Mouse (Mus musculus): ENCODE results near the gene Olfr1019.

Olfr1019 gene

DNA sequence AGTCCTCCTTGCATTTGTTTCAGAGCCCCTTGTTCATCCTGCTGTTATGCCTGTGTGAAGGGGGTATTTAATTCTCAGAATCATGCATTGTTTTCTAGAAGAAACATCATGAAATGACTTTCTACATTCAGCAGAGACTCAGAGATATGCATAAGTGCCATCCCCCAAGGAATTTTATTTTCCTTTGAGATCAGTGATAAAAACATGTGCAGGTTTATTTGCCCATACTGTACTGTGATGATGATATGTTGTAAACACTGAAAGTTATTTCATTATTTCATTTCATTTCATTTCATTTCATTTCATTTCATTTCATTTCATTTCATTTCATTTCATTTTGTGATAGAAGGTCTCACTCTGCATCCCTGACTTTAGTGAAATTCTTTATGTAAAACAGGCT lies at the start of gene Olfr1019:
TSS of gene Olfr1019 (minus strand) at position 101 of the 400 bp plus-strand sequence.
- DNase-seq (ENCODE audit: low spot score in 2 of 2) = no peak

DNA sequence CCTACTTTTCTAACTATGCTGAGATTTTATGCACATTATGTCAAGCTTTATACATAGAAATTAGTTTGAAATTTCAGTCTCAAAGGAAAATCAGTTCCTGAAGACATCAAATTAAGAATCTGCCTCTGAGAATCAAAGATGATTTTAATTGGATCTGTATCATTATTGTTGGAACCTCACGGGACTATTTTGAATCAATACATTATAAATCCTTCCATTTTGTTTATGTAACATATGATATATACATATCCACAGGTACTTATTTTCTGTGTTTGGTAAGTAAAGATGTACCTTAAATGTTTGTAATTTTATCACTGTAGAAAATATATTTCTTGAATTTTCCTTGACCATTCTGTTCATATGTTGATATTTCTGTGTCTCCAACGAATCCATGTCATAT lies 40.1 kb upstream of the Olfr1019 start, which contains the start of gene Olfr1023:
TSS of gene Olfr1023 (plus strand) at position 301 of the 400 bp plus-strand sequence.
- no peak for DNase-seq (ENCODE audit: low spot score in 2 of 2)

DNA sequence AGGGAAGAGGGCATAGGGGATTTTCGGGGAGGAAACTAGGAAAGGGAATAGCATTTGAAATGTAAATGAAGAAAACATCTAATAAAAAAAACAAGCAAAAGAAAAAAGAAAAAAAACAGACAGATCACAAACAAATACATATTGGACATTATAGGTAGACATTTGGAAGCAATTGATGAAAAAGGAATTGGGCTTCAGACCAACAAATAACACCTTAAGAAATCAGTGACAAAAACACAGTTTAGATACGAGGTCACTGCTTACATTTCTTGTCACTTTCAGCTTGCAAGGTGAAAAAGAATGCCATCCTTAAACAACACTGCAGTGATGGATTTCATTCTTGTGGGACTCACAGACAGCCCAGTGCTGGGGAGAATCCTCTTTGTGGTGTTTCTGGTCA lies 23.0 kb upstream of the Olfr1019 start, which contains the start of gene Olfr1022:
TSS of gene Olfr1022 (plus strand) at position 301 of the 400 bp plus-strand sequence.
- no peak for DNase-seq (ENCODE audit: low spot score in 2 of 2)

DNA sequence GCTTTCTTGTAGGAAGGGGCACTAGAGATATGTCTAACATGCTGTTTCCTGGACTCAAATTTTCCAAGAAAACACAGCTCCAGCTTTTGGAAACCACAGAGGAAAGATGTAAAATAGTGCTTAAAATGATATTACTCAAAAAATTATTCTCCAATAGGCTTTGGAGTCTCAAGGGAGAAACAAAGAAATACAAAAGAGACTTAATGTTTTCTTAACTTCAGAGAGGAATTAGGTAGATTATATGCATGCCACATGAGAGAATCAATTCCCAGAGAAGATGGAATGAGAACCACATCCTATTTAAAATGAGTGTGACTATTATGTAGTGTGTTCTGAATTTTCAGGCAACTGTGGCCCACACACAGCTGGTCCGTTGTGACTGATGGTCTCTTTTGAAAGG lies 1.4 kb upstream of the Olfr1019 start, which contains the start of gene Olfr1020:
TSS of gene Olfr1020 (plus strand) at position 301 of the 400 bp plus-strand sequence.
- DNase-seq (ENCODE audit: low spot score in 2 of 2) = no peak

DNA sequence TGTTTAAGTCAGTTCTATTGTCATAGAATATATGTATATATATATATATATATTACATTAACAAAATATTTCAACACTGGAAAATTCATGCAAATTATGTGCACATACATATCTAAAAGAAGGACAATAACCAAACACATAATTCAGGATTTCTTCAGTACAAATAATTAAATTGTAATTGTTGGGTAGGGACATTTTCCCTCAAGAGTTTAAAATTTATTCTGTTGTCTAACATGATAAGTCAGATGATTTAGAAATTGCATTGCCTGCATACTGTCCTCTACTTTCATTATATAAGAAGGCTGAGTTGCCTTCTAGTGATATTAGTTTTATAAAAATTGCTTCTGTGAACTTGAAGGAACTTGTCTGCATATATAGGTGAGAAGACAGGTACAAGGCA lies 27.1 kb downstream of the Olfr1019 start, which contains the start of gene Olfr1018:
TSS of gene Olfr1018 (plus strand) at position 301 of the 400 bp plus-strand sequence.
- DNase-seq (ENCODE audit: low spot score in 2 of 2) = no peak

DNA sequence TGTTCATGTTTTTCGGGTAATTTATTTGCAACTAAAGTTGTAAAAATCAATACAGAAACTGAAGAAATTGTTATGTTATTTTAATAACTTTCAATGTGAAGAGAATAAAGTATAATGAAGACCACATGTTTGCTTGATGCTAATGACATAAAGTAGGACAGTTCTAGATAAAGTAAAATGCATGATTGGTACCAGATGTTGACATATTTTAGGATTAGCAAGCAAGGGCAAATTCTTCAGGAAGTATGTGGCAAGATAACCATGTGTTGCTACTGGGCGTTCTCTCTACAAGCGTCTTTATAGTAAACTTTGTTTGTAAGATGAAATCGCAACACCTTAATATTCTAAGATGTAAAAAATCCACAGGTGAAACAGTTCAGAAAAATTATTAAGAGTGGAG lies 40.8 kb downstream of the Olfr1019 start:
- DNase-seq (ENCODE audit: low spot score in 2 of 2) = no peak

DNA sequence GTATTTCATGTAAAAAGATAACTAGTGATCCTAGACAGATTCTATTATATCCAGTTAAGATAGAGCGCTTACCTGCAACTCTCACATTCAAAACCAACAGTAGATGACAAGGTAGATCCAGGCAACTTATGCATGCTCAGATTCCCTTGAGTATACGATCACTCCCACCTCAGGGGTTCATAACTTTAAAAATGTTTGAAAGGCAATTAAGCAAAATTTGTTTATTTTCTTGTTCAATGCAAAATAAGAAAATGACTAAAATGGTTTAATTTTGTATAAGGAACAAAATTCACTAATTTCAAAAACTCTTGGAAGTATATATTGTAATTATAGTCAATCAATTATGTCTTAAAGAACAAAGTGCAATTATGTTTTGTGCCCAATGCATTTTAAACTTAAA lies 42.8 kb downstream of the Olfr1019 start, which contains the start of gene Olfr1016:
TSS of gene Olfr1016 (minus strand) at position 101 of the 400 bp plus-strand sequence.
- no peak for DNase-seq (ENCODE audit: low spot score in 2 of 2)

DNA sequence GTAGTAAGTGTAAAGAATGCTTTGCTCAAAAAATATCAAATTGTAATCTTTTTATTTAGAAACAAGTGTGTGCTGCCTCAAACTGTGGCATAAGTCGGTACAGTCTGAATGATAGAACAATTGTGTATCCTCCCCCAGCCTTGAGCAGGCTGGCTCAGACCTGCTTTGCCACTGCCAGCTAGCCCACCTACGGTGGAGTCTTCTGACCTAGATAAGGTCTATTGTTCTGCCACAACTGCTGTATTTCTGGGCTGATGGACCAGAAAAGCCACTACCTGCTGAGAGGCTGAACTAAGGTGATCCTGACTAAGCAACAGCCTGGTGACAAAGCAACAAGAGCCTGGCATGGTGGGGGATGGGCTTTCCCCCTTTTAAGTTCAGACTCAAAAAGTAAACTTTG lies 53.0 kb downstream of the Olfr1019 start:
- no peak for DNase-seq (ENCODE audit: low spot score in 2 of 2)

All from natural killer cell, adult 2 months (primary cell).